Mouse (Mus musculus) spleen, embryonic (tissue): ENCODE data around the gene Gm9844.

Experiments used
- CTCF ChIA-PET: fragments of 350-600 bp; sonication (Branson Sonifier 250); formaldehyde crosslinking; loops from one replicate; lab custom pipeline; 2022; lab: Charles Lee

Gm9844 gene

GRCm38 (mm10) chr7:24869080-24869479, 7.1 kb downstream of the Gm9844 start:
- CTCF ChIA-PET, result no interaction called here

- CTCF ChIA-PET, result no interaction called here
These were observed 7.6 kb downstream of the Gm9844 start, which contains the start of the genes Lypd4 and Dmrtc2 for GRCm38 (mm10) chr7:24869532-24870165. Gene Lypd4 (minus strand): TSS chr7:24869941. Gene Dmrtc2 (plus strand): TSS chr7:24870057.

GRCm38 (mm10) chr7:24877588-24877987, 15.6 kb downstream of the Gm9844 start:
- CTCF ChIA-PET, result no interaction called here

GRCm38 (mm10) chr7:24879620-24880019, 17.6 kb downstream of the Gm9844 start:
- CTCF ChIA-PET, result no interaction called here

- CTCF ChIA-PET, result no interaction called here
These were observed 20.6 kb downstream of the Gm9844 start for GRCm38 (mm10) chr7:24882416-24883199.

GRCm38 (mm10) chr7:24883896-24884692, 22.1 kb downstream of the Gm9844 start, which contains the start of gene Rps19:
Gene Rps19 (plus strand): TSS chr7:24884371.
- CTCF ChIA-PET, result interaction anchor here (0.8 to 1.0 kb wide), 2 partner anchors 89 to 109 kb away, joined by 4 to 8 read pairs; no protein-coding TSS in a partner anchor

GRCm38 (mm10) chr7:24884693-24885291, 22.8 kb downstream of the Gm9844 start:
- CTCF ChIA-PET, result interaction anchor here (1.0 kb wide), 1 partner anchor 89 kb away, joined by 4 read pairs; no protein-coding TSS in a partner anchor

- CTCF ChIA-PET, result no interaction called here
These were observed 23.7 kb downstream of the Gm9844 start for GRCm38 (mm10) chr7:24885468-24886307.

GRCm38 (mm10) chr7:24886308-24886633, 24.3 kb downstream of the Gm9844 start:
- CTCF ChIA-PET, result interaction anchor here (1.4 kb wide), 1 partner anchor 64 kb away, joined by 5 read pairs; no protein-coding TSS in a partner anchor

- CTCF ChIA-PET, result interaction anchor here (1.4 kb wide), 1 partner anchor 63 kb away, joined by 5 read pairs; no protein-coding TSS in a partner anchor
These were observed 25.1 kb downstream of the Gm9844 start for GRCm38 (mm10) chr7:24887096-24887495.

GRCm38 (mm10) chr7:24889431-24890220, 27.6 kb downstream of the Gm9844 start:
- CTCF ChIA-PET, result interaction anchor here (1.7 to 2.8 kb wide), 2 partner anchors 13 to 17 kb away, joined by 7 to 10 read pairs; partner anchors contain the start of gene Arhgef1

GRCm38 (mm10) chr7:24890281-24891216, 28.5 kb downstream of the Gm9844 start:
- CTCF ChIA-PET, result interaction anchor here (0.6 to 2.8 kb wide), 5 partner anchors 12 to 545 kb away, joined by 3 to 17 read pairs (median 7); partner anchors contain the start of gene Arhgef1

- CTCF ChIA-PET, result interaction anchor here (0.6 to 2.8 kb wide), 6 partner anchors 11 to 544 kb away, joined by 3 to 17 read pairs (median 6); partner anchors contain the start of gene Arhgef1
These were observed 29.5 kb downstream of the Gm9844 start for GRCm38 (mm10) chr7:24891241-24892124.

GRCm38 (mm10) chr7:24892125-24892583, 30.1 kb downstream of the Gm9844 start:
- CTCF ChIA-PET, result interaction anchor here (0.6 to 2.8 kb wide), 3 partner anchors 11 to 79 kb away, joined by 6 to 21 read pairs (median 10); no protein-coding TSS in a partner anchor

GRCm38 (mm10) chr7:24895749-24896148, 33.7 kb downstream of the Gm9844 start:
- CTCF ChIA-PET, result interaction anchor here (0.7 kb wide), 2 partner anchors 15 to 585 kb away, joined by 5 to 17 read pairs; no protein-coding TSS in a partner anchor

GRCm38 (mm10) chr7:24896269-24896668, 34.3 kb downstream of the Gm9844 start:
- CTCF ChIA-PET, result interaction anchor here (0.7 kb wide), 2 partner anchors 14 to 585 kb away, joined by 5 to 17 read pairs; no protein-coding TSS in a partner anchor

GRCm38 (mm10) chr7:24897224-24897623, 35.2 kb downstream of the Gm9844 start, which contains the start of gene Cd79a:
Gene Cd79a (plus strand): TSS chr7:24897381.
- CTCF ChIA-PET, result no interaction called here
